Mouse (Mus musculus) layer of hippocampus, adult 2 months (tissue): Measurements from ENCODE around the gene Bmpr1b. TPM values are rescaled to one million over a fixed set of nuclear protein-coding genes. Genes with fewer than 3 reads are reported as not detected.

Experiments used
- DNase-seq, 2 experiments: peaks; one replicate each; pipeline ENCODE4 v3.0.0; 2022; ENCODE audit warnings: low spot score in 2 of 2
- H3K27ac ChIP-seq: fragments of 200-600 bp; 2 replicates; pipeline ENCODE4 v1.8.1; 2022
- H3K4me3 ChIP-seq: fragments of 200-600 bp; 2 replicates; pipeline ENCODE4 v1.8.1; 2022; ENCODE audit warnings: mild to moderate bottlenecking
- CTCF ChIP-seq: fragments of 200-600 bp; conservative IDR thresholded peaks from 2 replicates; pipeline ENCODE4 v1.8.1; 2022; ENCODE audit warnings: antibody characterized with exemption, mild to moderate bottlenecking, moderate library complexity
- total RNA-seq, 2 experiments: library from RNA; stranded (reverse); gene quantifications; 2 replicates each; pipeline ENCODE4 v1.2.3; 2021

The Bmpr1b gene
- total RNA-seq, 2 experiments from 2014 or later, result 19.7 to 21.0 TPM

DNA sequence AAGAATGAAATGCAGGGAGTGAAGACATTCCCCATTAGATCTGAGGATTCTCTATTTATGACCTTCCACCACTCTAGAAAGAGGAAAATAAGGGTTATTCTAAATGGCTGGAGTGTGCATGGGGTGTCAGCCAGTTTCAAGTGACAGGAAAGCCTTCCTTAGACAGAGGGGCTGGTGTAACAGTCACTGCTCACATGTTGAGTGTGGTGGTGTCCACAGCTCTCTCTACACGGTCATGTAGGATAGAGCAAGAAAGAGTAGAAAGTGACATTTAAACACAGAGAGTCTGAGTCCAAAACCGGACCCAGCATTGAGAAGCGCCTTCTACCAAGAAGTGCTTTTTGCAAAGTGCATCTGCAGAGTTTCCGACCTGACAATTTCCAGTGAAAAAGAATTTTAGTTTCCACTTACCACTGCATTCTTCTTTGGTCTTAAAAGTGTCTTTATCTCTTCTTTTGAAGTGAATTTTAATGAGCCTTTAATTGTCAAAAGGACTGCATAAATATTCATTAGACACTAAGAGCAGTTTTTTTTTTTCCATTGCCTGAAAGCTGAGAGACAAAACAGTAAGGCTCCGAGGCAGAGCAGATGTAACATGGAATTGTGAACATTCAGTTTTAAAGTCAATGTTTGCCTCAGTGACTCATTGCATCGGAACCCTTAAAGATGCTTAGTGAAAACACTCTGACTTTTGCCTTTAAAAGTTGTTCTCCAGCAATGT, 263.2 kb downstream of the Bmpr1b start:
- Histone ChIP-seq H3K4me3 (no peak overlapping the region), H3K27ac (peak overlapping the region; percentile 65)
- TF ChIP-seq CTCF, result no peak
- DNase-seq, result peak in 1 of 2 experiments; percentile 3

DNA sequence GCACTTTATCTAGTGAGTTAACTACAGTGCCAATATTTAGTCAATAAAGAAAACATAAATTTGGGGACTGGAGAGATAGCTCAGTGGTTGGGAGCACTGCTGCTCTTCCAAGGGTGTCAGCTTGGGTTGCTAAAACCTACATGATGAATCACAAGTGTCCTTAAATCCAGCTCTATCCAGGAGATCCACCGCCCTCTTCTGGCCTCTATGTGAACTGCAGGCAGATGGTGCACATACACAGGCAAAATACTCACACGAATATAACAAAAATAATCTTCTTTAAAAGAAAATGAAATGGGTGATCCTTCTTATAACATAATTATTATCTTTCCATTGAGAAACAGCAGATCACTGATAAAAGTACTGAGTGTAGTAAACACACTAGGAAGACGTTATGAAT, 268.9 kb downstream of the Bmpr1b start:
- no peak overlapping the region for H3K4me3 ChIP-seq
- no peak overlapping the region for H3K27ac ChIP-seq
- TF ChIP-seq CTCF, result peak; percentile 54
- DNase-seq, result no peak

DNA sequence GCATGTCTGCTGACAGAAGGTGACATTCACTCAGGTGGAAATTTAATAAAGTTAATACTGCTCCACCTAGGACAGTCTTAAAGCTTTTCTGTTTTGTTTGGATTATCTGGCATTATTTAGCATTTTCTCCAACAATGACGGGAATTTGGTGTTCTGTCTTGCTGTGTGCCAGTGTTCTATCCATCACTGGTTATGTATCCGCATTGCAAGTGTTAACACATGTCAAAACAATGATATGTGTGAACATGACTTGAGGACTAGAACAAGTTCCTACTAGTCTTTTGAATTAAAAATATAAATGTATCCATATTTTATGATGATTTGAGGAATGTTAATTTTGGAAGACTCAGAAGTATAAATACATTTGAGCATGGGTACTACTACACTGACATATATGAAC, 269.7 kb downstream of the Bmpr1b start:
- Histone ChIP-seq H3K27ac (no peak overlapping the region), H3K4me3 (no peak overlapping the region)
- DNase-seq, result no peak
- no peak for TF ChIP-seq CTCF

DNA sequence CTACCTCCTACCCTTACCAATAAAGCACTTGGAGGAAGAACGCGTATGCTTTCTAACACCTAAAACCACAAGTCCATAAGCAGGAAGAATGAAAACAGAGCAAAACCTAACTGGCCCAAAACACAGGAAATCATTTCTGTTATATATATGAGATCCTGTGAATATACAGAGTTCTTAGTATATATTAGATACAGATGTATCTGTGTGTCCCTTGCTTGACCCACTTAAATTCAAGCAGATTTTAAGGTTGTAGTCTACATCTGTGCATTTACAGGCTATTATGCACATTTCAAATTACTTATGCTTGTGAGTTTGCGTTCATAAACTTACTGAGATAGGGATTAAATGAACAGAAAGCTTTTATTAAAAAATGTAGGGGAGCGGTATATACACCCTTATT, 271.5 kb downstream of the Bmpr1b start:
- no peak for DNase-seq
- no peak for TF ChIP-seq CTCF
- no peak overlapping the region for H3K27ac ChIP-seq
- H3K4me3 ChIP-seq, result no peak overlapping the region

DNA sequence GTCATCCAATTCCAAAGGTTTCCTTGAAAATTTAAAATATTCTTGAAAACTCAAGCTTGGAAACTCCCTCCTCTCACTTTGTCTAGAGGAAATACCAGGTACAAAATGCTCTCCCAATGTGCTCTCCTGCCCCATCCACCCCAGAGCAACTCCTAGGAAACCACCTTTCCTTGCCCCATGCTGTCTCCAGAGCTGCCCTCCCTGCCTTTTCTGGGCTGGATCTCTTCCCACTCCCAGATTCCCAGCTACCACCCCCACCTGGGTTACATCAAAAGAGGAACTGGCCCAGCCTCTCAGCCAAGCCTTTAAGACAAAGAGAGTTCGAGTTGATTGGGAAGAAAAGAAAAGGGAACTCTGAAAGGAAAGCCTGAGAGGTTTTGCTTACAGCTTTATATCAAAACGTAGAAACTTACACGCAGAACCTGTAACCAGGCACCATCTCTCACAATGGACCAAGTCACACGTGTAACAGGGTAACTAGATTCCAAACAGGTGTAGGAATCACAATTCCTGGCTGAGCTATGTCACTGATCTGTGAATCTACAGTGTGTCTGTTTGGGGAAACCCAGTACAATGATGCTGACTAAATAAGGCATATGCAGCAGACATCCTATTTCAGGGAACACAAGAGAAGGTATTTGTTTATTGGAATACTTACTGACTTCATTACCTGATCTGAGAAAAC, 272.2 kb downstream of the Bmpr1b start:
- Histone ChIP-seq H3K27ac (no peak overlapping the region), H3K4me3 (no peak overlapping the region)
- no peak for TF ChIP-seq CTCF
- DNase-seq, result no peak

DNA sequence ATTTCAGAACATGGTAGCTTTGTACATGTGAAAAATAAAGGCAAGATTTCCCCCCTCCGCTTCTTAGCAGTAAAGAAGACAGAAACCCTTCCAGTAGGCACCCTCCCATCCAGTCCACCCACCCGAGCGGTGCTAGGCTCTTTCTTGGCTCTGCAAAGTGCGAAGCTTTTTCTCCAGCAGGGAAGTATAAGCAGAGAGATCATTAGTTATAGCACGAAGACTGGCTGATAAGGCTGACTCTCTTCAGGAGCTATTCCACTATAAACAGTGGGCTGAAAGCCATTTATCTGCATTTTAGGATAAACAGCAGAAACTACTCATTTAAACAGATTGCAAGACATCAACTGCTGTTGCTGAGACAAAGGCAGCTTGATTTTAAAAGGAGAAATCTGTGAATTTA, 274.1 kb downstream of the Bmpr1b start:
- H3K4me3 ChIP-seq, result no peak overlapping the region
- no peak for TF ChIP-seq CTCF
- peak overlapping the region; percentile 32; the same call in 1 of the 2 replicates for H3K27ac ChIP-seq
- DNase-seq, result peak in 1 of 2 experiments; percentile 42

DNA sequence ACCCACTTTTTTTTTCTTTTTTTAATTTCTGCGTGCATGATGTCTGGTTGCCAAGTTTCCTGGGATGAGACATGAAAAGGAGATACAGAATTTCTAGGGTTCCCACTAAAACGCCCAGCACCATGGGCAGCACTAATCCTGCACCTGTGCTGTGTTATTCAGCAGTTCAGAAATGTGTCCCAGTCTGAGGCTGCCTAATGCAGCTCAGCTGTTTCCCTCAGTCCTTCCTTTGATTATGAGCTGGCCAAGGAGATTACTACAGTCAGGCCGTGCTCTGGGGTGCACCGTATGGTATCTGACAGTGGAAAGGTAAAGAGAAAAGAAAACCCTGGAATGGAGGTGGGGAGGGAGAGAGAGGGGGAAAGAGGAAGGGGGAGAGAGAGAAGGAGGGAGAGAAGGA, 278.6 kb downstream of the Bmpr1b start:
- H3K4me3 ChIP-seq, result no peak overlapping the region
- no peak overlapping the region for H3K27ac ChIP-seq
- no peak for DNase-seq
- TF ChIP-seq CTCF, result no peak

DNA sequence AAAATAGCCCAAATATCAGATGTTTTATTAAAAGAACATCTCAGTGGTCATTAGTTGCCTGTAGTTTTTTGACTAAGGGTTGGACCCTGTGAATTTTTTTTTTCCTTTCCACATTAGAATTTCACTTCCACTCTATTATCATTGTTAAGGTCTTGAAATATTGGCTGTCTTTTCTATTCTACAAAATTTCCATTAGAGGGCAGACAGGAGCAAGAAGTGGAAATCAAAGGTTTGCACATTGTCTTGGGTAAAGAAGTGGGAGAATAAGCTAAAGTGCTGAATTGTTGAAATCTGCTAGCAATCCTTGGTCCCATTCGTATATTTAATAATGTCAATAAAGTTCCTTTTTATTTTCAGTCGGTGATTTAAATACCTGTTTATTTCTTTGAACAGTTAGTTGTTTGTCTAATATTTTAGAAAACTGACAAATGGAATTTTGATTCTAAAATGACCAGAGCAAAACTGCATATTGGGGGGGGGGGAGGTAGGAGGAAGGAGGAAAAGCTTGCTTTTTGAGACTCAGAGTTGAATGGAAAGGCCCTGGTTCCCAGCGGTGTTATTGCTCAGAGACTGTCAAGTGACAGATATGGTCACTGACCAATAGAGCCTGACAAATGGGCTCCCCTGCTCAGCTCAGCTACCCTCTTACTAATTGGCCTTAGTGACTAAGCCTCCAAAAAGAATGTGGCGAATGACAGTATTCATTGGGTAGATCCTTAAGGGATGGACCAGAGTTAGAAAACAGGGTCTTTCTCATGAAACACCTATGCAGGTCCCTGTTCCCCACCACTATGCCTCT, 281.6 kb downstream of the Bmpr1b start:
- no peak overlapping the region for H3K4me3 ChIP-seq
- H3K27ac ChIP-seq, result no peak overlapping the region
- peak; percentile 84 for TF ChIP-seq CTCF
- DNase-seq, result peak in 1 of 2 experiments; percentile 16

DNA sequence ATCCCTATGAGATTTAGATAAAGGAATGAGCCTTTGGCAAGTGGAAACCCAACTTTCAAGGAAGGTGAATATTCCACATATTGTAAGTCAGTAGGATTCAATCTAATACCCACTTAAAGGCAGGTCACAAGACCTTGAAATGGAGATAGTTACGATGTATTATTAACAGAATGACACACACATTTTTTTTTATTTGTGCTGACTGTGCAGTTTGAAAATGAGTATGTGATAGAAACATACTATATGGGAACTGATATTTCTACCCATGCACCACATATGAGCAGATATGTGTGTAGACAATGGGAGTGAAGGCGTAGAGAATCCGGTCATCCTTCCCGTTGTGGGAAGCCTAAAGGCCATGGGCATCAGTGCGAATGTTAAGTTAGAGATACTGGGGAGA, 285.0 kb downstream of the Bmpr1b start:
- Histone ChIP-seq H3K27ac (no peak overlapping the region), H3K4me3 (no peak overlapping the region)
- no peak for TF ChIP-seq CTCF
- DNase-seq, result no peak

DNA sequence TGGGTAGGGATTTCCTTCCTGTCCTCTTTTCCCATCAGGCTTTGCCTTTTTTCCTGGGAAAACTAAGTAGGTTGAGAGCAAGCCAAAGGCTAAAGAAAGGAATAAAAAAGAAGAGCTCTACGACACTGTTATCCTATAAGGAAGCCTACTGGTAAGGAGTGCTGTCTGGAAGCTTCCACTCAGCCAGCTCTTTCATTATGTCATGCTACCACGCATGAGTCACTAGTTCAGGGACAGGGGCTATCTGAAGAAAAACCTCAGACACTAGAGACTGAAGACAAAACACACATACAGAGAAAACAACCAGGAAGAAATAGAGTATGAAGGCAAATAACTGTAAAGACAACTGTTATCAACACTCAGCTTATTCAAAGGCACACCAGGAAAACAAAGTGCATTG, 286.7 kb downstream of the Bmpr1b start:
- TF ChIP-seq CTCF, result no peak
- no peak for DNase-seq
- H3K27ac ChIP-seq, result no peak overlapping the region
- no peak overlapping the region for H3K4me3 ChIP-seq

DNA sequence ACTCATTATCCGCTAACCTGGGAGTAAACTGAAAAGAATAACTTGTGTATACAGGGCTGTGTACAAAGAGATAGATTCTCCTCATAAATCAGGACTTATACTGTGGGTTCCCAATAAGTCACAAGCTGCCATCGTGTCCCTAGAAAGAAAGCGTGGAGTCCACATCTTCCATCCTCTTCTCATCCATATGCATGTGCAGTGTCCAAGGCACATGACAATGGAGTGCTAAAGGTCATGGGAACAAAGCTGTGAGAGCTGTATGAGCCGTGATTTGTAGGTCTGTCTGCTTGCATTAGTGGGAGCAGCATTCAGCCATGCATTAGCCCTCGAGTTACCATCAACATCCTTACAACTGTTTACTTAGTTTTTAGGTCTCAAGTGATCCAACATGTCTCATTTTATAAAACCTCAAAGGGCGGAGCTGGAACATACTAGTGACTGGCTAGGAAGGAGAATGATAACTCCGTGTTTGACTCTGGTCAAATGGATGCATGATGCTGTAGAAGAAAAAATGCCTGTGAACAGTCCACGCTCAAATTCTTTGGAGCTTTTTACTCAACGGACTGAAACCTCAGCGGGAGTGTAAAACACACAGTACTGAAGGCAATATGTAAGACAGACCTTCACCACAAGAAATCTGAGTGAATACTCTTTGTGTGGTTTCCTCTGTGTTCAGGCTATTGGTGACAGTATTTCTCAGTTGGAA, 296.7 kb downstream of the Bmpr1b start:
- Histone ChIP-seq H3K4me3 (no peak overlapping the region), H3K27ac (no peak overlapping the region)
- no peak for TF ChIP-seq CTCF
- no peak for DNase-seq

DNA sequence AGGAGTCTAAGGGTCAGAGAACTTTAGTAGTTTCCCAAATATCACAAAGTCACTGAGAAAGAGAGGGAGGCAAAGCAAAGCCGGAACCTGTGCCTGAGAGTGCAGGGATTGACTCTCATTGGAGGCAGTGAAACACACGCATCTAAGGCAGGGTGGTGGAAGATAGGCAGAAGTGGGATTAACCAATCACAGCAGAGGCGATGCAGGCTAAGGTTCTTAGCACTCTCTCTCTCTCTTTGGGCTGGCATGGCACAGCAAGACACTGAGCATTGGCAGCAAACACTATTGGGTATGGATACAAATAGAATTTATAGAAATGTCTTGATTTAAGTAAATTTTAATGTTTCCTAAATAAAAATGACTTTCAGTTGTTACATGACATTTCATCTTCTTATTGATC, 297.4 kb downstream of the Bmpr1b start:
- no peak for TF ChIP-seq CTCF
- no peak for DNase-seq
- H3K27ac ChIP-seq, result no peak overlapping the region
- no peak overlapping the region for H3K4me3 ChIP-seq
